Mouse (Mus musculus) adrenal gland, adult (tissue): Measurements from ENCODE around the gene Odf2.
A peak's percentile ranks its signal among the peaks of the same experiment; 100 is the strongest.
"Not testable (repeated sequence)": the region's sequence is repeated elsewhere in the genome, so short reads cannot be mapped to it uniquely, and the experiment has no call there.

ENCODE experiments used
- DNase-seq, 2 experiments: peaks; one replicate each; pipeline ENCODE4 v3.0.0; 2022 to 2023; ENCODE audit warnings: low spot score in 1 of 2; ENCODE audit not compliant: inconsistent age in 2 of 2

Odf2 gene

GRCm38 (mm10) chr2:29868949-29869645 lies 19.9 kb upstream of the Odf2 start, which contains the start of gene Cercam:
Gene Cercam, plus strand, starts transcription at chr2:29869164.
- peak; percentile 90 to 95 for DNase-seq

- peak in 1 of 2 experiments; percentile 72 for DNase-seq
These were observed 19.2 kb upstream of the Odf2 start for GRCm38 (mm10) chr2:29869646-29870451.

GRCm38 (mm10) chr2:29872581-29873295 lies 16.3 kb upstream of the Odf2 start:
- peak in 1 of 2 experiments; percentile 73 for DNase-seq

- DNase-seq = no peak
These were observed 15.2 kb upstream of the Odf2 start for GRCm38 (mm10) chr2:29873801-29874200.

- DNase-seq = no peak
These were observed 11.0 kb upstream of the Odf2 start for GRCm38 (mm10) chr2:29878061-29878460.

- DNase-seq = no peak
These were observed 9.8 kb upstream of the Odf2 start for GRCm38 (mm10) chr2:29879191-29879590.

GRCm38 (mm10) chr2:29879964-29880830 lies 8.8 kb upstream of the Odf2 start:
- peak; percentile 90 to 94 for DNase-seq

GRCm38 (mm10) chr2:29886659-29887292 lies 2.2 kb upstream of the Odf2 start:
- DNase-seq = not testable (repeated sequence)

GRCm38 (mm10) chr2:29889991-29890833 lies 1.2 kb downstream of the Odf2 start:
- DNase-seq = peak; percentile 92 to 96

- no peak for DNase-seq
These were observed 2.8 kb downstream of the Odf2 start for GRCm38 (mm10) chr2:29891773-29892172.

GRCm38 (mm10) chr2:29896071-29896470 lies 7.0 kb downstream of the Odf2 start:
- no peak for DNase-seq

GRCm38 (mm10) chr2:29897366-29897765 lies 8.3 kb downstream of the Odf2 start:
- no peak for DNase-seq

- no peak for DNase-seq
These were observed 9.1 kb downstream of the Odf2 start for GRCm38 (mm10) chr2:29898081-29898480.

GRCm38 (mm10) chr2:29902194-29902593 lies 13.2 kb downstream of the Odf2 start:
- no peak for DNase-seq

GRCm38 (mm10) chr2:29908171-29908570 lies 19.1 kb downstream of the Odf2 start:
- not testable (repeated sequence) for DNase-seq

GRCm38 (mm10) chr2:29910042-29910441 lies 21.0 kb downstream of the Odf2 start:
- no peak for DNase-seq

- peak; percentile 78 to 86 for DNase-seq
These were observed 28.6 kb downstream of the Odf2 start for GRCm38 (mm10) chr2:29917621-29918020.

GRCm38 (mm10) chr2:29922011-29922410 lies 33.0 kb downstream of the Odf2 start:
- DNase-seq = peak; percentile 50 to 70

GRCm38 (mm10) chr2:29926542-29926941 lies 37.5 kb downstream of the Odf2 start:
- no peak for DNase-seq
